Mouse (Mus musculus) MEL-GATA-1-ER (cell line): Measurements from ENCODE around the gene Camk2d.

Experiments
- DNase-seq: peaks from one replicate; pipeline ENCODE4 v3.0.0-alpha.2; 2012; ENCODE audit warnings: low read depth; ENCODE audit errors: extremely low read depth

Gene Camk2d

DNA sequence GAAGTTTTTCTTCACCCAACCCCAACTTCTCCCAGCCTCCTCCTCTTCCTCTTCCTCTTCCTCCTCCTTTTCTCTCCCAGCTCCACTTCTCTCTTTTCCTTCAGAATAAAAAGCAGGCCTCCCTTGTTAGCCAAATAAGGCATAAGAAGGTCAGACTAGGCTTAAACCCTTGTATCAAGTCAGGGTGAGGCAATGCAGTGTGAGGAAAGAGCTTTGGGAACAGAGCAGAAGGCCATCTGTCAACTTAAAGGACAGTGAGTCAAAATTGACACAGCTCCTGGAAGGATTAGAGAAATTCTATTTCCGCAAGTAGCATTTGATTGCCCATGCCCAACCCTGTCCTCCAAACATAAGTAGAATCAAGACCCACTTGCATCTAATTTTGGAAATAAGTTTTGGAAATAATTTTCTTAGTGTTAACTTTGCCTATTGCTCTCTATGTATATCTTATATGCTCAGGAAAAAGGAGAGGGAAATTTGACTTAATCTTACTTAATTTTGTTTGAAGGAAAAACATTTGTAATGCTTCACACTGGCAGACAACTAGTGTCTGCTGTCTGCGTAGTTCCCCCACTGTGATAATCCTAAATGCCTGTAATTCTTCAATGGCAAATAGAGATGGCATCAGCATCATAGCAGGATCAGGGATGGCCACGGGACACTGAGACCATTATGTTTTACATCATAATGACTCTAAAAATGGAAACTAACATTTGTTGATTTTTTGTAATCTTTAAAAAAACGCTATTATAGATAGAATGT lies 16.8 kb downstream of the Camk2d start:
- DNase-seq = no peak

DNA sequence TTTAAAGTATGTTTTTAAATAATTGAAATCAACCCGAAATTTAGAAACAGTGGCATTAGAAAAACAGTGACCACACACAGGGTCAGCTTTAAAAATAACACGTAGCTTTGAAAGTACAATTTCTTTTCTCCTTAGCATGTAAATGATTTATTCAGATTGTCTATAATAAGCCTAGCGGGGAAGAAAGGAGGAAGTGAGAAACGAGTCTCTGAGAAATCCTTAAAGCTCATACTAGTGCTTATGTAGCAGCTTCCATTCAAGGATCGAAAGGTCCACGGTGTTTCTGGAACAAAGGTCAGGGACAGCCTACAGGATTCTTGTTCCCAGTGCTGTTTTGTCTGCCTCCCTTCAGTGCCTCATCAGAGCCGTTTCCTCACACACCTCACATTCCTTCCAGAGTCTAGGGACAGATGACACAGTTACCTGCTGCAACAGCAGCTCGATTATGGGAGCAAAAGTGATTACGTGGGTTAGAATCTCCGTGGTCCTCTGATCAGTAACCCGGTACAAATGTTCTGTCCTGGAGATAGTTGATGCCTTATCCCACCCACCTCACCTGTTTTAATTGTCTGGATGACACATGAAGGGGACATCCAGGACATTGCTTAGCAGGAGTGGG lies 17.5 kb downstream of the Camk2d start:
- DNase-seq = no peak

DNA sequence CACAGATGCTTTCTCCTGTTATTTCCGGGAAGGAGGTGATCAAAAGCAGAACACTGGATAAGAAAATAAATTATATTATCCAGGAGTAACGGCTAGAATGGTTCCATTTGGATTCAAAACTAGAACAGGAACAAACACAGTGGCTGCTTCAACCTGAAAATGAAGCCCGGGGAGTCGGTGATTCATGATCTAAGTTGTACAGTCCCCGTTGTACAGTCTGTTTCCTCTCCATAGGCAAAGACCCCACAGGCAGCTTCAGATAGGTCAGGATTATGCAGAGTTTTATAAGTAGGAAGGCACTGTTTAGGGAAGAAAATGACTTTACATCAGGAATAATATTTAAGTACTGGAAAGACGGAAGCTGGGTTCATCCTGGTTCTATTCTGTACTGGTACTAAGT lies 19.2 kb downstream of the Camk2d start:
- DNase-seq = no peak

DNA sequence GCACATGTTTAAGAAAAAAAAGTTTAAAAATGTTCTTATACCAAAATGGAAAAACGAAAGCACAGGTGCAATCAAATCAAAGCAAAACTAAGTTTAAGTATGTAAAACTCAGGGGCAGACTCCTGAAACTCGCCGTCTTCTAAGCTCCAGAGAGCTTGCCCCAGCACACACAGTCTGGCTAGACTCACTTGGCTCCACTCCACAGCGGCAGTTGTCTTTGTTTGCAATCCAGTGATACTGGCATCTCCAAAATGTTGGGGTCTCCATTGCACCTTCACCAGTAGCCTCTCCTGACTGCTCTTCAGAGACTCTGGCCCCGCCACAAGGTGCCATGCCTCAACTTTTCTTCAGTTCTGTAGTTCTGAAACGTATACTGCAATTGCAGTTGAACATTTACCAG lies 24.1 kb downstream of the Camk2d start:
- DNase-seq = no peak

DNA sequence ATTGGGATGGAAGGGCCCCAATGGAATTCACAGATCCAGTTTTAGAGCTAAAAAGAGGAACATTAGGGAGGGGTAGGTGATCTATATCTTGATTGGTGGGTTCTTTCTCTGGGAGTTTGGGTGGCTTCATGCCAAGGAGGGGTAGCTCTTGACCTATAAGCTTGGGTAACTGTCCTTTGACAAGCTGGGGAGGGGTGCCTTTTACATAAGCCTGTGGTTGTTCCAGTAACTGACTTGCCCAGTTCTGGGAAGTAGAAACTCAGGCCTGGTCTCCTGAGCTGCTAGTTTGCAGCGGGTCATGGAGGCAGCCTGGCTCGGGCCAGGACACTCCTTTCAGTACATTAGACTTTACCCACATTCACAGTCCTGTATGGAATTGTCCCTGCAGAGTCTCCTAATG lies 26.4 kb downstream of the Camk2d start:
- DNase-seq = no peak

DNA sequence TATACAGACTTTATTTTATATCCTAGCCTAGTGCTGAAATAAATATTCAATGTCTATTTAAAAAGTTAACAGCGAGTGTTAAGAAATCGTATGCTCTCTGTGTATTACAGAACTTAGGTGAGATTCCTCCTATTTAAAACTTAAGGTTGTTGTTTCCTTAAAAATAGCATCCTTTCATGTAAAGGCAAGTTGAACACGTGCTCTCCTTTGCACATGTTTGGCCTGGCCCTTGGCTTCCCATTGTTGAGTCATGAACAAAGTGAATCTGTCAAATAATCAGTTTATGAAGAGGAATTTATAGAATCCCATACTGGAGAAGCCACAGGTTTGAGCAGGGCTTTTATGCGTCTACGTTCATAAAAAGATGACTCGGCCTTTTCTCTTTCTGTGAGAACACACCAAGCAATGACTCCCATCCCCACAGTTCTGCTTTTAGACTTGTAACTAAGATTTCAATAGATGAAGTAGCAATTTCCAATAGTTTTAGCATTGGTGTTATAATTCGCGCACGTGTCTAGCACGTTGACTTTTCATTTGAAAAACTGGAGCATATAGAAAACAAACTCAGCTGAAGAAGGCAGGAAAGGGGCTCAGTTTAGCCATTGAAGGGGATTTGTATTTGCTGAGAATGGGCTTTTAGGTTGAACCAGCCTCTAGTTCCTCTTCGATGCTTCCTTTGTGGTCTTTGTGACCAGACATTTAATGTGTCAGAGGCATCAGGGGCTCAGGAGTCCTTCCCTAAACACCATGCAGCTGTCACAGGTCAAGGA lies 29.1 kb downstream of the Camk2d start:
- no peak for DNase-seq

DNA sequence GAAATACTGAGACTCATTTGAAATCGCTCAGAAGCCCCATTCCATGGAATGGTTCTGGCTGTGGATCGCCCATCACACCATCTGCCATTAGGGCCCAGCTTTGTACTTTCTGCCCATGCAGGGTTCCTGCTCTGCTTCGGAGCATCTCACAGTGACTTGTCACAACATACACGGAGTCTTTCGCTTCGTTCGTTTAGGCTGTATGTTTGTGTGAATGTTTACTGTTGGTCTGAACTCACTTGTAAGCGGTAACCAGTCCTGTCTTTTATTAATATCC lies 29.6 kb downstream of the Camk2d start:
- DNase-seq = no peak

DNA sequence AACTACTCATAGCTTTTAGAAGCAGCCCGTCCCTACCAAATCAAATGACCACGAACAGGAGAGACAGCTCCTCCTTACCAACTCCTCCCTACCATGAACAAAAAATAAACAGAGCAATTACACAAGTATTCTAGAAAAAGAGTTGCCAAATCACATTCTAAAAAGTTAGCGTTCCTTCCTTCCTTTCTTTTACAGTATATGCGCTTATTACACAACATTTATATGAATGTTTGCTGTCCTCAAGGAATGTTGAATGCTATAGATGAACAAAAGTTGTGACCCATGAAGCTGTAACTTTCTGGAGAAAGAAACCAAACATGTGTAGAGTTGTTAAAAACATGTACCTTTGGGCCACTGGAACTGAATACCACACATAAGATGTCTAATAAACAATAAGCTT lies 31.9 kb downstream of the Camk2d start:
- DNase-seq = no peak

DNA sequence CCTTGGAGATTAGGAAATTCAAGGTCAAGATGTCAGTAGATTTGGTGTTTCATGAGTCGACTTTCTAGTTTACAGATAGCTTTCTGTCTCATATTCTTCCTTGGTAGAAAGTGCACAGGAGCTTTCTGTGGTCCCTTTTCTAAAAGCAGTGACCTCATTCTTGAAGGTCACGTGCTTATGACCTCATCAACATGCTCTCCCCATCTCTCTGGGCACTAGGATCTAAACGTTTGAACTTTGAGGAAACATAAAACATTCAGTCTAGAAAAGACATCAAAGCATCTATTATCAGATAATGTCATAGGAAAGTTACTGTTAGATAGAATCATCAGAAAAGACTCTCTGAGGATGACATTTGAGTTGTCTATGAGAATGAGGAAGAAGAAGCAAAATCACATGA lies 32.3 kb downstream of the Camk2d start:
- no peak for DNase-seq

DNA sequence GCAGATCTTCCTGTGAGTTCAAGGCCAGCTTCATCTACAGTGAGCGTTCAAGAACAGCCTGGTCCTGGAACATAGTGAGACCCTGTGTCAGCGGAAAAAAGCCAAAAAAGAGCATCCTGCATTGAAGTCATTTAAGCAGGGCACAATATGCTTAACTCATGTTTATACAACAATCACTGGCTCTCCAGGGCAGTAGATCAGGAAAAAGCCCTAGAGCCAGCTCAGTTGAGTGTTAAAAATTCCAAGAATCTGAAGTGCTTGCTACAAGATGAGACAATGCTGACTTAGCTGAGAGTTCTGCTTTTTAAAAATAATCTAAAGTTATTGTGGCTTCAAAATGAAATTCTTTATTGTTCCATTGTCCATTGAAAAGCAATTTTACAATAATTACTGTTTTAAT lies 32.9 kb downstream of the Camk2d start:
- DNase-seq = no peak

DNA sequence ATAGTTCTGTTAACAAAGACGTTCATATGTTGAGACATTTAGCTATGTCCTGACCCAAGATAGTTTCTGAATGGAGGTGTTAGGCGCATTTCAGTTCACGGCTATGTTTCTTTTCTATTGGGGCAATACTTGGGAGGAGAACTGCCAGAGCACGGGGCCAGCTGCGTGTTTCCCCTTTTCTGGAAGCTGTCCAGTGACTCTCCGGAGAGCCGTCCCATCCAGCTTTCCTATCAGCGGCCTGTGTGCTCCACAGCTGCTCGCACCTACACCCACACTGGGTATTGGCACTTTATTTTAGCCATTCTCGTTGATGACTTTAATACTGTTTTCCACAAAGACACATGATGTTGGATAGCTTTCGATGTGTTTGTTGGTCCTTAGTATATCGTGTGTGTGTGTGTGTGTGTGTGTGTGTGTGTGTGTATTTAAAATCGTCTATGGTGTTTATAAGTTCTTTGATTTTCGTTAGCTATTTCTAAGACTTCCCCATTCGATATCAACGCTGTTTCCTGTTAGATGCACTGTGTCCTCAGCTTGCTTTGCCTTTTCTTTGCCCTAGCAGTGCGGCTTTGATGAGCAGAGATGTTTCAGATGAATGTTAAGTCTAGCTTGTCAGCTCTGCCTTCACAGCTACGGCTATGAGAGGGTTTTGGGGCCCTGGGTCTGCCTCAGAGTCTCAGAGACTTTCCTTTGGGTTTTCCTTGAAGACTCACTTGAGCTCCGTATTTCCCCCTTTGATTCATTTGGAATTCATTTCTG lies 34.2 kb downstream of the Camk2d start:
- peak; percentile 14 for DNase-seq

DNA sequence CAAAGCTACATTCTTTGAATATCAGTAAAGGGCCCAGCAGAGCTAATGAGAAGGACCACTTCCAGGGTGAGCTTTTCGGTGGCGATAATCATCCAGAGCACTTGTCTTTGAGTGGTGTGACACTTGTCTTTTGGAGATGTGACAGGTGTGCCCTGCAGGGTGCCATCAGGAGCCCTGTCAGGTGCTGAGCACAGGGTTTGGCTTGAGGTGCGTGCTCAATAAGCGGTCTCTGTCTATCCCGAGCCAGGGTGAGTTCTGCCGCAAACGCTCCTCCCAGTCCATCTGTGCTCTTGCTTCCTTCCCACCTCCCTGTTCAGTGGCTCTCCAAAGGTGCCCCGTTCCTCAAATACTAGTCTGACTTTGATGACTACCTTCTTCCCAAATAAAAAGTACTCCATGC lies 35.5 kb downstream of the Camk2d start:
- no peak for DNase-seq

DNA sequence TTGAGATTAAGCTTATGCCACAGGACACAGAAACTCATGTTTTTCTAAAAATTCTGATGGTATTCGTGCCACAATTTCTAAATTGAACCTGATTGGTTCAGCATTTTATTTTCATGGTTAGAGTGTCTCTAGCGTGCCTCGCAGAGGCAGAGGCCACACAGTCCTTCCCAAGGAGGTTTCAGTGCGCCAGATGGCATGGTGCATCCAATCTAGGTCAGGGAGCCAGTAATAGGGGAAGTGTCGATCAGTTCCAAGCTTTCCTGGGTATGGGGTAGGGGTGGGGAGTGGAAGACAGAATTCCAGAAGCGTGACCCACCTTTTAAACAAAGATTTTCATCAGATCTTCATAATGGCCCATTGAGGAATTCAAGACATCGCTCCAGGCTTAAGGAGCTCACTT lies 36.5 kb downstream of the Camk2d start:
- DNase-seq = no peak

DNA sequence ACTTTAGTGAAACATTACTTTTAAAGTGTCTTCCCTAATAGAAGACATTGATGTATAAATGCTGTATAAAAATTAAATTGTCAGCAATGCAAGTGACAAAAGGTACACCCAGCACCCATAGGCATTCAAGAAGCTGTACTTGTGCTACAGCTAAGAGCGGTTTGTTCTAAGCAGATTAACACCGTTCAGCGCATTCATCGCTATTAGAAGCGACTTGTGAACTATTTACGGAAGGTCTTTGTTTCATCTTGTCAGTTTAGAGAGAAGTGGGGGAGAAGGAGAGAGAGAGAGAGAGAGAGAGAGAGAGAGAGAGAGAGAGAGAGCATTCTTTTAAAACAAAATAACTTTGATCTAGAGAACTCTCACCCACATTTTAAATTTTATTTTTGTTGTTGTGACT lies 38.1 kb downstream of the Camk2d start:
- DNase-seq = no peak

DNA sequence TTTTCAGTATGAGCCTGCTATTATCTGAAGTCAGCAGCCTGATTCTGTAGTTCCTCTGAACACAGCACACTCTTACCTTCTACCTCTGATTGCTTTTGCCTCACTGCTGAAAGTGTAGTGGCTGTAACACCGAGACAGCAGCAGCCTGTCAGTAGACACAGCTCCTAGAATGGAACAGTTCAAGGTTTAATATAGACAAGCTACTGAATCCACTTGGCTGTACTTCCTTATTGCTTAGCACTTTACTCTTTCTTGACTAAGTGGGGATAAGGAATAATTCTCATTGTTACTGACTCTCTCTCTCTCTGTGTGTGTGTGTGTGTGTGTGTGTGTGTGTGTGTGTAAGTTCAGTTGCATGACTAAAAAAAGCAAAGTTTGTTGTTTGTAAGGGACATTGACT lies 42.2 kb downstream of the Camk2d start:
- no peak for DNase-seq

DNA sequence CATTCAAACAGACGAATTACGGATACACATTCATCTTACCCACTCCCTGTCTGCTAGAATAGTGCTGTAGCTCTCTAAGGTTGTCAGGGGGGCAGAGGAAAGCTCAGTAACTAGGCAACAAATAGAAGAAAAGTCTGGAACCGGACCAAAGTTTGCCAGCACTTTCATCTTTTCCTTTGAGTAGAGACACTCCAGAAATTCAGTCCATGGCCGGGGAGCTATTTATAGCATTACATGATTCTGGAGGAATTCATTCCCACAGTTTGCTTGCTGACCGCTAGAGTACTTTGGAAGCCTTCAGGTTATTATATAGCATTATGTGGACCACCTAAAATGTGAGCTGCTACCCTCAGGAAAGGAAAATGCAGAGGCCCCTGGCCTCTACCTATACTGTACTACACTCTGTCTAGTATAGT lies 43.0 kb downstream of the Camk2d start:
- no peak for DNase-seq

DNA sequence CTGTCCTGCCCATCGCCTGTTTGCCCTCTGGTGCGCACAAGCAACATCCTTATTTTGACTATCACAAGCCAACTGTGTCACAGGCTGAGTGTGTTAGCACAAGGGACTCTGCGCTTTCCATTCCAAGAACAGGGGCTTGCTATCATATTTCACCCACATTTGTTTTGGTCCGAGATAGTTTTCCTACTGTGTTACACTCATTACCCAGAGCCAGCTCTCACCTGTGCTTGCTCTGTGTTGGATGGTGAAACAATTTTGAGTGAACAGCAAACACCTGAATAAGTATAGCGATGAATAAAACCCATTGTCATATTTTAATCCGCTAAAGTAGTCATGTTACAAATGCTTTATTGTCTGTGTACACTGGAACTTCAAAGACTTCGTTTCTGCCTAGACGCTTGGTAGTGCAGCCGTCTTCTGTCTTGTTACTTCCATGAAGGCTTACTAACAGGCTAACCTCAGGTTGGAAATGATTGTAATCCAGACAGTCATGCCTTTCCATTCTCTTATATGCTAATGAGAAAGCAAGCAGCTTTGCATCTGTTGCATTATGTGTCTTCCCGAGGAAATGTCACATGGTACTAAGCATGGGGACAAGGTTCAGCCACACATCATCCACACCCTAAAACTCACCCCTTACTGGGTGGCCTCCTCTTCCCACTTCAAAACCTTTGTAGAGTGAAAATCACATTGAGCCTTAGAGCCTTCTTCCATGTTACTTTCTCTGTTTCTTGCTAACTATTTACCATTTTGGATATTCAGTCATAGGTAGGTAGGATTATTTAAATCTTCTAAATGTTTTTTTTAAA lies 44.5 kb downstream of the Camk2d start:
- DNase-seq = no peak

DNA sequence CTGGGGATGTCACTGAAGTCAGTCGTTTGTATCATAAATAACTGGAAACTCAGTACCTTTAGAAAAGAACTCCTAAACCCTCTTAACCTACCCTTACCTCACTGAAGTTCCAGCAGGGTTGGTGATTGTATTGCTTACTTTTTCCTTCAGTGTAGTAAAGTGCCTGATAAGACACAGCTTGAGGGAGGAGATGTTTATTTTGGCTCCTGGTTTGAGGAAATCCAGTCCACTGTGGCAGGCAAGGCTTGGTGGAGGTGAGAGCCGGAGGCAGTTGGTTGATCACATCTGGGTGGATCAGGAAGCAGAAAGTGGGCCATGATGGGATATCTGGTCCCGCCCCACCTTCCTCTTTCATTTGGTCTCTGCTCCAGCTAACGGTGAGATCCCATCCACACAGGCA lies 45.3 kb downstream of the Camk2d start:
- DNase-seq = no peak

DNA sequence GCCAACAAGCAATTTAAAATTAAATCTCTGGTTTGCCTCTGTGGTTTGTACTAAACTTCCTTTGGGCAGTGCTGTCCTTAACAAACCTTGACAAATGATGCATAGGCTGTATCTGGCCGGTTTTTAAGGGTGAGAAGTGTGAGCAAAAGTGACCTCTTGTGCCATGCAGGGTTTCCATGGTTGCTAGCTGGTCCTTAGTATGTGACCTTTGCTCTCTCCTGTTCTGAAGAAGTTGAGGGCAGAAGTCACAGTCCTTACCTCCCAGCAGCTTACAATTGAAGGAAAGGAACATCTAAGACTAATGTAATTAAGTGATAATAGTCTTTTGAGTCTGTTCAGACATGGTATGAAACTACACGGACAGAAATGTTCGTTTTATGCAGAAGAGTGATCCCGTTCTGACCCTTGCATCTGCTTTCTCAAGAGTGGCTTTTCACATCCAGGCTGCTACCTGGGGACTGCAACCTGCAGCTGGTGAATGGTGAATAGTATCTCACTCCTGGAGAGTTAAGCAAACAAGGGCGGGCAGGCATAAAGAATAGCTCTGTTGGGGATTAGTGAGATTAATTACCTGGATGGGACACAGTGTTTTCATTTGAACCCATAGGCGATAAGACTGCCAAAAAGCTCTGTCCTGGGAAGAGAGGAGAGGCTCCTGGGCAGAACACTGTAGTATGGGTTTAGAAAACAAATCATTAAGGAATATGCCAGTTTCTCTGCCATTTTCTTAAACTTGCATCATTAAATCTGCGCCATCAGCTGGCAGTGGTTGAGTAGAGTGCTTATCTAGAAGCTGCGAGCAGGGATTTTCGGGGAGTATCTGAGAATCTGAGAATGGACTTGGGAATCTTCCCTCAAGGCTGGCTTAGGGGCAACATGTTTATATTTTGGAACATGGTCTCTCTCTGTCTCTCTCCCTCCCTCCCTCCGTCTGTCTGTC lies 47.2 kb downstream of the Camk2d start:
- no peak for DNase-seq

DNA sequence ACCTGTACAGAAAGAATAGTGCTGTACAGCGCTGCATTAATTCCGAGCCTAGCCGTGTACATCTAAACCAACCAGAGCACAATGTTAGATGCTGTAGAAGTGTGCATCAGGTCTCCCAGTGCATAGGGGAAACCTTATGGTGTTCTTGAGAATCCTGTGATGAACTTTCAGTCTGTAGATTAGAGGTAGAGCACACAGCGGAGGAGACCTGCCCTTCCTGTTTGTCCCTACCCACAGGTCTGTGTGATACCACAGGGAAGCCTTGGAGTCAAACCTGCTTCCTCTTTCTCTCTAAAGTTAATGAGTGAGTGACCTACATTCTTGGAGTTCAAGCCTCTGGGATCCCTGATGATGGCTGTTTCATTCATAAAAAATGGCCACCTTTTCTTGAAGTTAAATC lies 54.2 kb downstream of the Camk2d start:
- peak; percentile 24 for DNase-seq
